Mouse (Mus musculus) testis, adult 2 months (tissue): Measurements from ENCODE around the gene Cfap61. TPM values are rescaled to one million over a fixed set of nuclear protein-coding genes. Genes with fewer than 3 reads are reported as not detected.

Experiments used
- H3K27ac ChIP-seq: fragments of 200-500 bp; 2 replicates; pipeline ENCODE4 v1.5.1; 2012; ENCODE audit warnings: low read depth, low read length; ENCODE audit not compliant: control insufficient read depth, insufficient read depth
- H3K27me3 ChIP-seq: fragments of 200-500 bp; 2 replicates; pipeline ENCODE4 v1.6.1; 2012; ENCODE audit warnings: mild to moderate bottlenecking, low read length, moderate library complexity; ENCODE audit not compliant: control insufficient read depth, insufficient read depth
- H3K36me3 ChIP-seq: fragments of 200-500 bp; 2 replicates; pipeline ENCODE4 v1.6.1; 2012; ENCODE audit warnings: mild to moderate bottlenecking, low read length; ENCODE audit not compliant: control insufficient read depth, insufficient read depth
- H3K4me1 ChIP-seq: fragments of 200-500 bp; 2 replicates; pipeline ENCODE4 v1.6.1; 2012; ENCODE audit warnings: low read length; ENCODE audit not compliant: control insufficient read depth, insufficient read depth
- H3K4me3 ChIP-seq: fragments of 200-500 bp; 2 replicates; pipeline ENCODE4 v1.5.1; 2012; ENCODE audit warnings: low read depth, mild to moderate bottlenecking, low read length, moderate library complexity, mixed read lengths; ENCODE audit not compliant: control insufficient read depth
- CTCF ChIP-seq: fragments of 200-500 bp; IDR thresholded peaks from 2 replicates; pipeline ENCODE4 v1.5.1; 2012; ENCODE audit warnings: low read depth, mild to moderate bottlenecking, inconsistent platforms, low read length, moderate library complexity; ENCODE audit not compliant: control insufficient read depth, insufficient read depth, insufficient replicate concordance
- POLR2A ChIP-seq: fragments of 200-500 bp; IDR thresholded peaks from 2 replicates; pipeline ENCODE4 v1.6.1; 2012; ENCODE audit warnings: low read depth, mild to moderate bottlenecking, inconsistent platforms, low read length, moderate library complexity; ENCODE audit not compliant: control insufficient read depth
- polyA plus RNA-seq: library from polyadenylated mRNA; depleted of rRNA; stranded (reverse); fragments of >200 nt; gene quantifications from 2 replicates; pipeline ENCODE4 v1.2.3, GENCODE M21; 2012

The Cfap61 gene
- polyA plus RNA-seq, 1 experiment: 83.5 TPM

DNA sequence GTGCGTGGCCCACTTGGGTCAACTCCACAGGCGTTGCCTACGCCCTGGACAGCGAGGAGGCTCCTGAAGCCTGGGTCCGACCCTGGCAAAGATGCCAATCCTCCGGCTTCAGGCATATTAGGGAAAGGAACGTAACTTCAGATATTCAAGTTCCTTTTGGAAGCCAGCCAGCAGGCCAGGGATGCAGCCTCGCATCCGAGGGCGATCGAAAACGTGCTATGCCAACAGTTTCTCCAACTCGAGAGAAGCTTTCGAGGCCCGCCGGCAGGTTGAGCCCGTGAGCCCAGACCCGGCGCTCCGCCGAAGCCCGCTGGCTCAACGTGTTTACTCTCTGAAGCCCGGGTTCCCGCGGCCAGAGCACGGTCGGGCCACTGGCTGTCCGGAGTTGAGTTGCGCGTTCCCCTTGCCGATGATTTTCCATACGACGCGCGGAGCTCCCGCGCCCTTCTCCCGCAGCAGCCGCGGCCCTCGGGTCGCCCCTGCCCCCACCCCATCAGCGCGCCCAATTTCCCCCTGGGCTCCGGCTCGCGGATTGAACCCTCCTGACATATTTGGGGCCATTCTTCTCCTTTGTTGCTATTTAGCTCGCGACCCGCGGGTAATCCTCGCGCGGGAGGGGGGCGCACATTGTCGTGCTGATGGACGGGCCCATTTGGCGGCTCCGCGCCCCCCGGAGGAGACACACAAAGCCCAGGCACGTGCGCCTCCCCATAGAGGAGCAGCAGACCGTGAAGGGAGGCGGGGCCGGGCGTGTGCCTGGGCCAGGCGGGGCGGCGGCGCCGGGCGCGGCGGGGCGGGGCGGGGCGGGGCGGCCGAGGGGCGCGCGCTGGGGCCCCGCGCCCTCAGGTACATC is 286.7 kb downstream of the Cfap61 start, which contains the start of gene Insm1:
Gene Insm1 (plus strand): TSS at position 846 of the 853 bp plus-strand sequence.
- no peak for TF ChIP-seq POLR2A
- TF ChIP-seq CTCF: no peak
- no peaks in the 10 kb centered on the region for H3K36me3 ChIP-seq
- peak within 1 kb of the TSS; percentile 72 for H3K4me3 ChIP-seq
- peaks cover 42% of the 10 kb centered on the region for H3K4me1 ChIP-seq
- no peak within 1 kb of the TSS for H3K27ac ChIP-seq
- H3K27me3 ChIP-seq: peaks cover 8% of the 10 kb centered on the region

DNA sequence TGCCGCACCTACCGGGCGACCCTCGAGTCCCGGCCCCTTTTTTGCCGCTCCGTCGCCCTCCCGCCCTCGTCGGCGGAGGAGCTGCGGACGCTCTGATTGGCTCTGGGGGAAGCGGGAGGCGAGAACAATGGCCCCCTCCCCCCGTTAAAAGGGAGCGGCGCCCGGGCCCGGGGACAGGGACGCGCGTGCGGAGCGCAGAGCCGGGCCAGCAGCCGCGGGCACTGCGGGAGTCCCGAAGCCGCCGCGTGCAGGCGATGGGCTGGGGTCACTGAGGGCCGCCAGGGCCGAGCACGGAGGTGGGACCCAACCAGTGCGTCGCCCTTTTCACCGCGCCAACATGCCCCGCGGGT is 287.3 kb downstream of the Cfap61 start:
- Histone ChIP-seq H3K36me3 (no peaks in the 10 kb centered on the region), H3K27me3 (peaks cover 8% of the 10 kb centered on the region), H3K4me1 (peaks cover 42% of the 10 kb centered on the region), H3K27ac (no peak overlapping the region), H3K4me3 (peak overlapping the region; percentile 72)
- TF ChIP-seq CTCF: no peak
- no peak for TF ChIP-seq POLR2A

DNA sequence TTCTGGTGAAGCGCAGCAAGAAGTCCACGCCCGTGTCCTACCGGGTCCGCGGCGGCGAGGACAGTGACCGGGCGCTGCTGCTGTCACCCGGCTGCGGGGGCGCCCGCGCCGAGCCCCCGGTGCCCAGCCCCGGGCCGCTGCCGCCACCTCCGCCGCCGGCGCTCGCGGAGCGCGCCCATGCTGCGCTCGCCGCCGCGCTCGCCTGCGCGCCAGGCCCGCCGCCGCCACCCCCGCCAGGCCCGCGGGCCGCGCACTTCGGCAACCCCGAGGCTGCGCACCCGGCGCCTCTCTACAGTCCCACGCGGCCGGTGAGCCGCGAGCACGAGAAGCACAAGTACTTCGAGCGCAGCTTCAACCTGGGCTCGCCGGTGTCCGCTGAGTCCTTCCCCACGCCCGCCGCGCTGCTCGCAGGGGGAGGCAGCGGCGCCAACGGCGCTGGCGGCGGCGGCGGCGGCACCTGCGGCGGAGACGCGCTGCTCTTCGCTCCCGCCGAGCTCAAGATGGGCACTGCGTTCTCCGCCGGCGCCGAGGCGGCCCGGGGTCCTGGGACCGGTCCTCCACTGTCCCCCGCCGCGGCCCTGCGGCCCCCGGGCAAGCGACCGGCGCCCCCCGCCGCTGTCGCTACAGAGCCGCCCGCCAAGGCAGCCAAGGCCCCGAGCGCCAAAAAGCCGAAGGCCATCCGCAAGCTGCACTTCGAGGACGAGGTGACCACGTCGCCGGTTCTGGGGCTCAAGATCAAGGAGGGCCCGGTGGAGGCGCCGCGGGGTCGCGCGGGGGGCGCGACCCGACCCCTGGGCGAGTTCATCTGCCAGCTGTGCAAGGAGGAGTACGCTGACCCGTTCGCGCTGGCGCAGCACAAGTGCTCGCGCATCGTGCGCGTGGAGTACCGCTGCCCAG is 287.9 kb downstream of the Cfap61 start:
- Histone ChIP-seq H3K4me1 (peaks cover 39% of the 10 kb centered on the region), H3K36me3 (no peaks in the 10 kb centered on the region), H3K27ac (no peak overlapping the region), H3K4me3 (peak overlapping the region; percentile 72), H3K27me3 (peaks cover 8% of the 10 kb centered on the region)
- TF ChIP-seq POLR2A (no peak), CTCF (no peak)

DNA sequence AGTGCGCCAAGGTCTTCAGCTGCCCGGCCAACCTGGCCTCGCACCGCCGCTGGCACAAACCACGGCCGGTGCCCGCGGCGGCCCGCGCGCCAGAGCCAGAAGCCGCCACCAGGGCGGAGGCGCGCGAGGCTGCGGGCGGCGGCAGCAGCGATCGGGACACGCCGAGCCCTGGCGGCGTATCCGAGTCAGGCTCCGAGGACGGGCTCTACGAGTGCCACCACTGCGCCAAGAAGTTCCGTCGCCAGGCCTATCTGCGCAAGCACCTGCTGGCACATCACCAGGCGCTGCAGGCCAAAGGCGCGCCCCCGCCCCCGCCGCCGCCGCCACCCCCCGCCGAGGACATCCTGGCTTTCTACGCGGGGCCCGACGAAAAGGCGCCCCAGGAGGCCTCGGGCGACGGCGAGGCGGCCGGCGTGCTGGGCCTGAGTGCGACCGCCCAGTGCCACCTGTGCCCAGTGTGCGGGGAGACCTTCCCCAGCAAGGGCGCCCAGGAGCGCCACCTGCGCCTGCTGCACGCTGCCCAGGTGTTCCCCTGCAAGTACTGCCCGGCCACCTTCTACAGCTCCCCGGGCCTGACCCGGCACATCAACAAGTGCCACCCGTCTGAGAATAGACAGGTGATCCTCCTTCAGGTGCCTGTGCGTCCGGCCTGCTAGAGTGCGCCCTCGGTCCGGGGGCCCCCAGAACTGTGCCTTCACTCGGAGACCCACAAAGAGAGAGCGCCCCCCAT is 288.8 kb downstream of the Cfap61 start:
- TF ChIP-seq POLR2A (no peak), CTCF (no peak)
- H3K36me3 ChIP-seq: no peaks in the 10 kb centered on the region
- no peak overlapping the region for H3K27ac ChIP-seq
- H3K4me3 ChIP-seq: peak overlapping the region; percentile 72
- peaks cover 8% of the 10 kb centered on the region for H3K27me3 ChIP-seq
- H3K4me1 ChIP-seq: peaks cover 31% of the 10 kb centered on the region

DNA sequence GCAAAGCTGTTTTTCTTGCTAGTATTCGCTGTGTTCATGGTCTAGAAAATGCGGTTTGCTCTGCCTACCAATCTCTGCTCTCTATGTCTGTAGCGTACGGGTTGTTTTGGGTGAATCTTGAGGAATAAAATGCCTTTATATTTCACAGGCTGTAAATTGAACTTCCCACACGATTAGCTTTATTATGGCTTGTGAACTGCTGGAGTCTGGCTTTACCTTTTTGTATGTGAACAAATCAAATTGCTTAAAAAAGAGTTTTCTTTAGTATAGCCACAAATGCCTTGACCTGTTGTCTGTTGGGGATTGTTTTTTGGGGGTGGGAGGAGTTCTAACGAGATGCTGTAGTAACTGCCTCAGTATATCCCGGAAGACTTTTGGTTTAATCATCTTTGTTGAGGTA is 289.6 kb downstream of the Cfap61 start:
- TF ChIP-seq CTCF (no peak), POLR2A (no peak)
- no peak overlapping the region for H3K27ac ChIP-seq

DNA sequence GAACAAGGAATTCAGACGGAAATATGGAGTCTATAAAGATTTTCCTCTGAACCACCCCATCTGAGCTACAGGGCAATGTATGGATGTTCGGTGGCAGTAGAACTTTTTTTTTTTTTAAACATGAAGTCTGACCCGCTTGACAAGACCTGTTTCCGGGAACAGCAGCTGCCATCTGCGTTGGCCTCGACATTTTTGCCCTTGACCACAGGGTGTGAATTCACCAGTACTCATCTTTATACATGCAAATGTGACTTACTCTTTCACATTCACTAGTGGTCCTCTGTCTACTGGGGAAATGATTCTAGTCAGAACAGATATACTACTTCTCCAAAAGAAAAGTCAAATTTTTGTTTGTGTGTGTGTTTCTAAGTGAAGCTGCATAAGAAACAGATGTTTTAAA is 291.2 kb downstream of the Cfap61 start:
- H3K4me3 ChIP-seq: no peak overlapping the region
- peaks cover 19% of the 10 kb centered on the region for H3K4me1 ChIP-seq
- TF ChIP-seq CTCF (no peak), POLR2A (no peak)
- H3K27me3 ChIP-seq: peaks cover 4% of the 10 kb centered on the region
- no peaks in the 10 kb centered on the region for H3K36me3 ChIP-seq
- H3K27ac ChIP-seq: no peak overlapping the region

More for the DNA sequence above, 289.6 kb downstream of the Cfap61 start:
- H3K4me3 ChIP-seq: no peak overlapping the region
- peaks cover 26% of the 10 kb centered on the region for H3K4me1 ChIP-seq
- no peaks in the 10 kb centered on the region for H3K36me3 ChIP-seq
- H3K27me3 ChIP-seq: peaks cover 8% of the 10 kb centered on the region
